Mouse (Mus musculus): Measurements from ENCODE around the gene Tnfrsf17. TPM values are rescaled to one million over a fixed set of nuclear protein-coding genes. Genes with fewer than 3 reads are reported as not detected.
A peak's percentile ranks its signal among the peaks of the same experiment; 100 is the strongest.
"Not testable (repeated sequence)": the region's sequence is repeated elsewhere in the genome, so short reads cannot be mapped to it uniquely, and the experiment has no call there.

The Tnfrsf17 gene
- polyA plus RNA-seq, 1 experiment from 2014 or later = not detected

DNA sequence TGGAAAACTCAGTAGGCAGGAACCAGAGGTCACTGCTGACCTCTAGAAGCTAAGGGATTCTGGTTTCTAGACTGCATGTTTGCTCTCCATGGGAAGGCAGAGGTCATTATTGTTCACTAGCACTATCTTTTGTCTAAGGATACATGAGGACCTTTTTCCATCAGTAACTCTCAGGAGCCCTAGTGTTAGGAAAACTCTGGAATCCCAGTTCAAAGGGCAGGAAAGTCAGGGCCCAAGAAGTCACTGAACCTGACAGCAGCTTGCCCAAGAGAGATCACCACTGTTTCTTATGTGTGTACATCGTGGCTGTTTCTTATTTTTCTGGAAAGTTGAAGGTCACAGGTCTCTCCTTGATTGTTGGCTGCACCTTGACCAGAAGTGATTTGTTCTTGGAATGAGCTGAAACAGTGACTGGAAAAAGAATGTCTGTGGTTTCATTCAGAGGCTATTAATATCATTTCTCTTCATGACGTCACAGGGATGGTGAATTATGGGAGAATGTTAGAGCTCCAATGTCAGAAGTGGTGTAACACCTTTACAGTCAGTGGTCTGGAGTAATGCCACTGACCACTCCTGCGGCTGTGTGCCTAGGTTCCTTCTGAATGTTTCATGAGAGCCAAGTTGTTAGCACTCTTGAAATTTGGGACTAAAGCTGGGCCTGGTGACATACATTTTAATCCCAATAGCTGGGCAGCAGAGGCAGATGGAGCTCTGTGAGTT, 16.6 kb downstream of the Tnfrsf17 start:
- Histone ChIP-seq H3K4me2 (replicated peaks; ENCODE audit: low read depth) (no peak overlapping the region), H3K4me3 (ENCODE audit: low read depth, low read length) (no peak overlapping the region), H3K9ac (ENCODE audit: low read depth, low read length) (no peak overlapping the region), H3K27me3 (replicated peaks; ENCODE audit: control insufficient read depth, insufficient read depth, low read length) (no peaks in the 10 kb centered on the region), H3K9me3 (ENCODE audit: control insufficient read depth) (no peaks in the 10 kb centered on the region), H3K36me3 (ENCODE audit: control insufficient read depth, insufficient read depth) (no peaks in the 10 kb centered on the region), H3K4me1 (replicated peaks; ENCODE audit: control insufficient read depth, insufficient read depth, low read length) (0 out of 2 replicates have a peak, but pooled peaks cover 4% of the 10 kb centered on the region), H3K27ac (ENCODE audit: low read depth, low read length) (no peak overlapping the region)
- 60% methylated on average over 3 of the region's 3 CpGs for WGBS
- no peak for ATAC-seq
- no peak for TF ChIP-seq CTCF (IDR thresholded peaks at IDR 0.05; ENCODE audit: low read depth)

DNA sequence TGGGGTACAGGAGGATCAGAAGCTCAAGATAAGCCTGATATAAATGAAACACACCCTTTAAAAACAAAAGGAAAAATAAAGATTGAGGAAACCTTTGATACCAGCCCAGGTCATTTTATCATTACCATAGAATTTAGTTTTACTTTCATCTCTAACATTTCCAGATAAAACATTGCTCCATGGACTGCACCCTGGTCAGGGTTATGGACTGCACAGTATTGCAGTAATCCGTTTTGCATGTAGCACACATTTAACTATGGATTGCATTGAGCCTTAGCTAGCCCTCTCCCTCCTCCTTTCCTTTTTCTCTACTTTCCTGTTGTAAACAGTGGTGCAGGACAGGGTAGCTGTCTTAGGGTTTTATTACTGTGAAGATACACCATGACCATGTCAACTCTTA, 17.4 kb downstream of the Tnfrsf17 start:
- no peak for TF ChIP-seq CTCF (IDR thresholded peaks at IDR 0.05; ENCODE audit: low read depth)
- no peak overlapping the region for H3K4me2 ChIP-seq (replicated peaks; ENCODE audit: low read depth)

DNA sequence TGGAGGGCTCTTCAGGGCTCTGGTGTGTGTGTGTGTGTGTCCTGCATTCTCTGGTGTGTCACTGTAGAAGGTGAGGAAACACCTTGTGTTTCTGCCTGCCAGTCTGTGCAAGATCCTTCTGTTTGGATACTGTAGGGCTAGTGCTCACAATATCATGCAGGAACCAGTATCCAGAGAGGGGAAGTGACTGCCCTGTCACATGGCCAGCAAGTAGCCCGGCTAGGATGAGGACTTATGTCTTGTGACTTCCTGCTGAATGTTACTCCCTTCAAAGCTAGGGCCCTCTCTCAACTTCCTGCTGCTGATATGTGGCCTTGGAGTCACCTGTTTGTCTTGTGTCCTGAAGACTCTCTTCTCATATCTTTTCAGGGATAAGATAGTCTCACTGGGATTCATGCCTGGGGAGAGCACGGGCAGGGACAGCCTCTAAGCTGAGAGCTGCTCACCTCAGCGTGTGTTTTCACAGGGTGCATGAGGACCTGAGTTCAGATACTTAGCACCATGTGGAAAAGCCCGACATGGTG, 29.7 kb downstream of the Tnfrsf17 start:
- Histone ChIP-seq H3K4me2 (replicated peaks; ENCODE audit: low read depth) (no peak overlapping the region), H3K9me3 (ENCODE audit: control insufficient read depth) (no peaks in the 10 kb centered on the region), H3K27ac (ENCODE audit: low read depth, low read length) (no peak overlapping the region; the same call in 1 of the 2 replicates), H3K4me1 (replicated peaks; ENCODE audit: control insufficient read depth, insufficient read depth, low read length) (no peaks in the 10 kb centered on the region), H3K36me3 (ENCODE audit: control insufficient read depth, insufficient read depth) (no peaks in the 10 kb centered on the region), H3K9ac (ENCODE audit: low read depth, low read length) (no peak overlapping the region), H3K27me3 (replicated peaks; ENCODE audit: control insufficient read depth, insufficient read depth, low read length) (no peaks in the 10 kb centered on the region), H3K4me3 (ENCODE audit: low read depth, low read length) (no peak overlapping the region)
- peak; percentile 75; the same call in 1 of the 2 replicates for ATAC-seq
- 61% methylated on average over 4 of the region's 4 CpGs for WGBS
- TF ChIP-seq CTCF (IDR thresholded peaks at IDR 0.05; ENCODE audit: low read depth) = no peak

More for the DNA sequence above, 17.4 kb downstream of the Tnfrsf17 start:
- 39% methylated on average over 1 of the region's 1 CpGs for WGBS
- 0 out of 2 replicates have a peak, but pooled peaks cover 4% of the 10 kb centered on the region for H3K4me1 ChIP-seq (replicated peaks; ENCODE audit: control insufficient read depth, insufficient read depth, low read length)
- no peaks in the 10 kb centered on the region for H3K27me3 ChIP-seq (replicated peaks; ENCODE audit: control insufficient read depth, insufficient read depth, low read length)
- peak; percentile 72 for ATAC-seq
- no peaks in the 10 kb centered on the region for H3K36me3 ChIP-seq (ENCODE audit: control insufficient read depth, insufficient read depth)
- H3K9me3 ChIP-seq (ENCODE audit: control insufficient read depth) = no peaks in the 10 kb centered on the region
- no peak overlapping the region for H3K27ac ChIP-seq (ENCODE audit: low read depth, low read length)
- no peak overlapping the region for H3K4me3 ChIP-seq (ENCODE audit: low read depth, low read length)
- no peak overlapping the region for H3K9ac ChIP-seq (ENCODE audit: low read depth, low read length)

DNA sequence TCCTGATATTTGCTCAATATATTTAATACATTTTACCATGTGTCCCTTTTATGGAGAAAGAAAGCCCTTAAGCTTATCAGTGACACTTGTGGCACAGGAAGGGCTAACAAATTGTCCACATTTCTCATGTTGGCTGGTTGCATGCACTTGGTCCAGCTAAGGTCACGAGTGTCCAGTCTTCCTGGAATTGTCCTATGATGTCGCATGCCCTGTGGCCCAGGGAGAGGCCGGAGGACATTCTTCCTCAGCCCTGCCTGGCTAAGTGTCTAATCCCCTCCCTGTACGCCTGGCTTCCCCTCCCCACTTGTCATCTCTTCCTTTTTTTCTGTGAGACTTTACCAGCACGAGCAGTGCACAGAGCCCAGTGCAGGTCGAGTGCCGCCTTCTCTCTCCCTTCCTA, 38.3 kb downstream of the Tnfrsf17 start:
- Histone ChIP-seq H3K27ac (ENCODE audit: low read depth, low read length) (no peak overlapping the region), H3K4me2 (replicated peaks; ENCODE audit: low read depth) (no peak overlapping the region), H3K4me3 (ENCODE audit: low read depth, low read length) (no peak overlapping the region), H3K27me3 (replicated peaks; ENCODE audit: control insufficient read depth, insufficient read depth, low read length) (no peaks in the 10 kb centered on the region), H3K36me3 (ENCODE audit: control insufficient read depth, insufficient read depth) (peaks cover 12% of the 10 kb centered on the region; the same call in 1 of the 2 replicates), H3K4me1 (replicated peaks; ENCODE audit: control insufficient read depth, insufficient read depth, low read length) (no peaks in the 10 kb centered on the region), H3K9ac (ENCODE audit: low read depth, low read length) (no peak overlapping the region), H3K9me3 (ENCODE audit: control insufficient read depth) (no peaks in the 10 kb centered on the region)
- TF ChIP-seq CTCF (IDR thresholded peaks at IDR 0.05; ENCODE audit: low read depth) = no peak
- ATAC-seq = no peak
- 66% methylated on average over 7 of the region's 7 CpGs for WGBS

DNA sequence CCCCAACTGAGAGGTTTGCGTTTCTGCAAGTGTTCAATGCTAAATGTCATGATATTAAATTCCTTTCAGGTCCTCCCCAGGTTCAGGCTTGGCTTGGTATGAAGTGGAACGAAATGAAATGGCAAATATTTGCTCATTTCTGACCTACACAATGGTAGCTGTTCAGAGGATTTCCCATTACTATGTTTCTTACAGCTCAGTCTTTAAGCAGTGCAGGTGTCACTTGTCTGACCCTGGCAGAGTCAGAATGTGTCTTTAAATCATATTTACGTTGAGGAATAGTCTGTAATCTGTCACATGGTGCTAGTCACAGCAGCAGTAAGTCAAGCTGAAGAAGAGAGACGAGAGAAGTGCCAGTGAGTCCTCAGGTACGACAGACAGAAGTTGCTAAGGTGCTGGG, 45.6 kb downstream of the Tnfrsf17 start:
- Histone ChIP-seq H3K9ac (ENCODE audit: low read depth, low read length) (no peak overlapping the region), H3K4me1 (replicated peaks; ENCODE audit: control insufficient read depth, insufficient read depth, low read length) (no peaks in the 10 kb centered on the region), H3K36me3 (ENCODE audit: control insufficient read depth, insufficient read depth) (no peaks in the 10 kb centered on the region; the same call in 1 of the 2 replicates), H3K9me3 (ENCODE audit: control insufficient read depth) (no peaks in the 10 kb centered on the region), H3K4me2 (replicated peaks; ENCODE audit: low read depth) (no peak overlapping the region), H3K27ac (ENCODE audit: low read depth, low read length) (no peak overlapping the region), H3K27me3 (replicated peaks; ENCODE audit: control insufficient read depth, insufficient read depth, low read length) (no peaks in the 10 kb centered on the region), H3K4me3 (ENCODE audit: low read depth, low read length) (no peak overlapping the region)
- no peak for ATAC-seq
- TF ChIP-seq CTCF (IDR thresholded peaks at IDR 0.05; ENCODE audit: low read depth) = no peak
- 66% methylated on average over 5 of the region's 5 CpGs for WGBS

DNA sequence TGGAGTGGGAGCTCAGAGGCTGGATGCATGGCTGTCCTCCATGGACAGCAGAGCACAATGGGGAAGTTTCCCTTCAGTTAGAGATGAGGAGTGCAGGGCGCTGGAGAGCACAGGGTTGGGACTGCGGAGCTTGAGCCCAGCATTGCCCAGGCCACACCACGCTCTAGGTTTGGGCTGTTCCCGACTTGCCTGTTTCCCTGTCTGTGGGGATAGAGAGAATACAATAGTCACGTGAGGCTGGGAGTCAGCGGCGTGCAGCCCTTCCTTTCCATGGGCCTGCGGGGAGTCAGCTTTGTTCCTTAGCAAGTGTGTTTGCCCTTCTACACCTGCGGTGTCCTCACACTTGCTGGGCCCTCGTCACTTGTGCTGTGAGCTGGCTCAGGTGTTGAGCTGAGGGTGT, 46.3 kb downstream of the Tnfrsf17 start:
- Histone ChIP-seq H3K4me2 (replicated peaks; ENCODE audit: low read depth) (no peak overlapping the region), H3K4me3 (ENCODE audit: low read depth, low read length) (no peak overlapping the region), H3K27me3 (replicated peaks; ENCODE audit: control insufficient read depth, insufficient read depth, low read length) (no peaks in the 10 kb centered on the region), H3K9me3 (ENCODE audit: control insufficient read depth) (no peaks in the 10 kb centered on the region), H3K36me3 (ENCODE audit: control insufficient read depth, insufficient read depth) (no peaks in the 10 kb centered on the region; the same call in 1 of the 2 replicates), H3K27ac (ENCODE audit: low read depth, low read length) (no peak overlapping the region), H3K9ac (ENCODE audit: low read depth, low read length) (no peak overlapping the region), H3K4me1 (replicated peaks; ENCODE audit: control insufficient read depth, insufficient read depth, low read length) (no peaks in the 10 kb centered on the region)
- TF ChIP-seq CTCF (IDR thresholded peaks at IDR 0.05; ENCODE audit: low read depth) = no peak
- WGBS = 42% methylated on average over 10 of the region's 10 CpGs
- no peak for ATAC-seq

DNA sequence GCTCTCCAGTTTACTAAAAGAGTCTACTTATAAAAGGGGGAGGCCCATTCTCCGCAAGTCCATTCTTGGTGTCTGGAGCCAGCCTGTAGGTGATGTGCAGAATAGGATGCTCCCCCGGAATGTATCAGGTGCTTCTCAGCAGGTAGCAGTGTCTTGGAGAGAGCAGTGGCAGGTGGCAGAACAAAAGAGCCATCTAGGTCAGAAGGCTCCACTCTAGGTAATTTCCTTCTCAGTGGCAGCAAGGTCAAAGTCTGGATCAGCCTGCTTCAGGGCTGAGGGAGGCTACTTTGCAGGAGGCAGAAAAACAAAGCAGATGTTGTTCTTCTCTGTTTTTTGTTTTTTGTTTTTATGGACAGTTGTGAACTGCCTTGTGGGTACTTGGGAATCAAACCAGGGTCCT, 47.0 kb downstream of the Tnfrsf17 start:
- not testable (repeated sequence) for H3K27ac ChIP-seq (ENCODE audit: low read depth, low read length); ATAC-seq
- 81% methylated on average over 2 of the region's 2 CpGs for WGBS

More for the DNA sequence above, 47.0 kb downstream of the Tnfrsf17 start:
- not testable (repeated sequence) for H3K36me3 ChIP-seq (ENCODE audit: control insufficient read depth, insufficient read depth); H3K9ac ChIP-seq (ENCODE audit: low read depth, low read length); H3K27me3 ChIP-seq (replicated peaks; ENCODE audit: control insufficient read depth, insufficient read depth, low read length); H3K4me2 ChIP-seq (replicated peaks; ENCODE audit: low read depth); H3K9me3 ChIP-seq (ENCODE audit: control insufficient read depth); H3K4me1 ChIP-seq (replicated peaks; ENCODE audit: control insufficient read depth, insufficient read depth, low read length); H3K4me3 ChIP-seq (ENCODE audit: low read depth, low read length)
